Mouse (Mus musculus) MEL (cell line): ENCODE measurements around the gene Ubl3.

Experiments
- BHLHE40 ChIP-seq: IDR thresholded peaks from 2 replicates; pipeline ENCODE4 v1.6.1; 2012; ENCODE audit warnings: low read depth, mild to moderate bottlenecking, inconsistent platforms, low read length, improper control_type of control experiment, borderline replicate concordance
- CTCF ChIP-seq, 3 experiments: IDR thresholded peaks in 2 of 3; conservative IDR thresholded peaks in 1 of 3; 2 replicates each; pipeline ENCODE4 v1.5.1; 2011 to 2012; ENCODE audit warnings: low read length in 3 of 3, low read depth in 2 of 3, mild to moderate bottlenecking in 2 of 3, improper control_type of control experiment in 1 of 3, inconsistent platforms in 1 of 3, mixed read lengths in 1 of 3, moderate library complexity in 1 of 3; ENCODE audit not compliant: control insufficient read depth in 1 of 3, insufficient read depth in 1 of 3, poor library complexity in 1 of 3, severe bottlenecking in 1 of 3
- ELF1 ChIP-seq: IDR thresholded peaks from 2 replicates; pipeline ENCODE4 v1.6.1; 2014; ENCODE audit warnings: low read depth, mild to moderate bottlenecking, inconsistent platforms, low read length, improper control_type of control experiment, moderate library complexity
- KAT2A ChIP-seq: conservative IDR thresholded peaks from 2 replicates; pipeline ENCODE4 v1.6.1; 2012; ENCODE audit warnings: low read depth, low read length, improper control_type of control experiment, inconsistent platforms
- POLR2A ChIP-seq, 2 experiments: IDR thresholded peaks; 2 replicates each; pipeline ENCODE4 v1.6.1; 2011 to 2012; ENCODE audit warnings: low read length in 2 of 2, mild to moderate bottlenecking in 2 of 2, control low read depth in 1 of 2, improper control_type of control experiment in 1 of 2, low read depth in 1 of 2, moderate library complexity in 1 of 2; ENCODE audit not compliant: control insufficient read depth in 1 of 2, insufficient read depth in 1 of 2, poor library complexity in 1 of 2
- SMC3 ChIP-seq: IDR thresholded peaks from 2 replicates; pipeline ENCODE4 v1.6.1; 2011; ENCODE audit warnings: low read depth, low read length, improper control_type of control experiment

DNA sequence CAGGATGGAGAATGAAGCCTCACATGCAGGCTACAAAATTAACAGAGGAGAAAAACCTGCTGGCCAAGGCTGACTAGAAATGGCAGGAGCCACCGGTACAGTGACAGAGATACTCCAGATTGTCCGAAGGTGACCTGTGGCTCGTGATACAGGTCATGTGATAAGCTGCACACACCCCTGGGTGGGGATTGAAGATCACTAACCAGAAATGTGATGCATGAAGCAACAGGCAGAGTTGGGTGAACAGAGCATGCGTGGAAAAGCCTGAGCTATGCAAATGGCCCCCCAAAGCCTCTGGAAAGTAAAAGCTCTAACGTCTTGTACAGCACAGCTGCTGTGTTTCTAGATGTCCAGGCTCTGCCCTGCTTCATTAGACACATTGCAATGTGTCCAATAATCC lies 3.9 kb upstream of the Ubl3 start:
- no peak for TF ChIP-seq KAT2A
- TF ChIP-seq CTCF (IDR thresholded peaks at IDR 0.05 in 2 of 3, conservative IDR thresholded peaks at IDR 0.05 in 1 of 3; ENCODE audit: control insufficient read depth in 1 of 3, insufficient read depth in 1 of 3, low read depth in 2 of 3, low read length in 3 of 3, poor library complexity in 1 of 3, severe bottlenecking in 1 of 3), result no peak
- TF ChIP-seq SMC3, result no peak
- TF ChIP-seq BHLHE40, result no peak
- TF ChIP-seq POLR2A (IDR thresholded peaks at IDR 0.05; ENCODE audit: control insufficient read depth in 1 of 2, insufficient read depth in 1 of 2, low read depth in 1 of 2, low read length in 2 of 2, poor library complexity in 1 of 2), result no peak
- no peak for TF ChIP-seq ELF1
